Mouse (Mus musculus): Measurements from ENCODE around the gene Asap2. TPM values are rescaled to one million over a fixed set of nuclear protein-coding genes. Genes with fewer than 3 reads are reported as not detected.

Asap2 gene
- total and polyA plus RNA-seq, 3 experiments = 0.46 to 1.9 TPM; not detected in 1

- TF ChIP-seq GABPA (IDR thresholded peaks at IDR 0.05; ENCODE audit: low read depth, low read length) = no peak
- peak; percentile 34 for TF ChIP-seq TAL1 (IDR thresholded peaks at IDR 0.05; ENCODE audit: low read length)
- TF ChIP-seq POLR2A (IDR thresholded peaks at IDR 0.05; ENCODE audit: control insufficient read depth in 1 of 2, insufficient read depth in 1 of 2, low read depth in 1 of 2, low read length in 2 of 2, poor library complexity in 1 of 2) = no peak
Measured at GRCm38 (mm10) chr12:21227076-21227980, 237.1 kb downstream of the Asap2 start (continued).

GRCm38 (mm10) chr12:21228650-21229049, 238.4 kb downstream of the Asap2 start:
- TF ChIP-seq TBP (IDR thresholded peaks at IDR 0.05; ENCODE audit: low read depth, low read length) (no peak), ZKSCAN1 (IDR thresholded peaks at IDR 0.05; ENCODE audit: low read depth, low read length) (no peak), MXI1 (IDR thresholded peaks at IDR 0.05; ENCODE audit: low read depth, low read length) (no peak; the same call in 1 of the 2 replicates), EP300 (IDR thresholded peaks at IDR 0.05; ENCODE audit: low read depth in 1 of 2, low read length in 2 of 2) (peak; percentile 78 to 80), USF2 (IDR thresholded peaks at IDR 0.05; ENCODE audit: borderline replicate concordance in 1 of 2, insufficient read depth in 1 of 2, low read depth in 1 of 2, low read length in 2 of 2) (no peak), GATA1 (IDR thresholded peaks at IDR 0.05; ENCODE audit: low read depth, low read length) (peak; percentile 82), TAL1 (IDR thresholded peaks at IDR 0.05; ENCODE audit: low read length) (peak; percentile 43), KAT2A (conservative IDR thresholded peaks at IDR 0.05; ENCODE audit: low read depth, low read length) (no peak), RAD21 (IDR thresholded peaks at IDR 0.05; ENCODE audit: low read depth, low read length) (no peak), UBTF (IDR thresholded peaks at IDR 0.05; ENCODE audit: borderline replicate concordance, insufficient read depth, low read depth, low read length) (no peak), ETS1 (IDR thresholded peaks at IDR 0.05; ENCODE audit: low read depth, low read length) (peak; percentile 67), MAZ (IDR thresholded peaks at IDR 0.05; ENCODE audit: low read depth, low read length) (no peak), CTCF (IDR thresholded peaks at IDR 0.05 in 2 of 3, conservative IDR thresholded peaks at IDR 0.05 in 1 of 3; ENCODE audit: control insufficient read depth in 1 of 3, insufficient read depth in 1 of 3, low read depth in 2 of 3, low read length in 3 of 3, poor library complexity in 1 of 3, severe bottlenecking in 1 of 3) (no peak), POLR2AphosphoS5 (IDR thresholded peaks at IDR 0.05; ENCODE audit: borderline replicate concordance, low read depth, low read length) (no peak), CHD1 (IDR thresholded peaks at IDR 0.05; ENCODE audit: low read depth, low read length) (no peak), SMC3 (IDR thresholded peaks at IDR 0.05; ENCODE audit: low read depth, low read length) (no peak), SIN3A (IDR thresholded peaks at IDR 0.05; ENCODE audit: low read length) (peak; percentile 65; the same call in 1 of the 2 replicates), BHLHE40 (IDR thresholded peaks at IDR 0.05; ENCODE audit: borderline replicate concordance, low read depth, low read length) (no peak), CHD2 (IDR thresholded peaks at IDR 0.05; ENCODE audit: low read length) (no peak), MAFK (IDR thresholded peaks at IDR 0.05; ENCODE audit: borderline replicate concordance, low read depth, low read length) (no peak), RCOR1 (IDR thresholded peaks at IDR 0.05; ENCODE audit: low read depth, low read length) (peak; percentile 67), TCF12 (IDR thresholded peaks at IDR 0.05; ENCODE audit: low read depth, low read length) (peak; percentile 75)
- Histone ChIP-seq H3K36me3 (ENCODE audit: control insufficient read depth in 1 of 2, insufficient read depth in 2 of 2, low read length in 2 of 2) (peaks cover 0 to 4% of the 10 kb centered on the region in 2 experiments; a peak in 2 of 4 replicates), H3K4me1 (ENCODE audit: control insufficient read depth in 1 of 2, insufficient read depth in 2 of 2, low read length in 2 of 2) (peaks cover 2 to 26% of the 10 kb centered on the region in 2 experiments; a peak in 3 of 4 replicates), H3K4me3 (ENCODE audit: control insufficient read depth in 1 of 2, insufficient read depth in 1 of 2, low read depth in 2 of 2, low read length in 2 of 2) (no peak overlapping the region), H3K9me3 (replicated peaks; ENCODE audit: insufficient read depth, low read length) (no peaks in the 10 kb centered on the region), H3K79me2 (ENCODE audit: control insufficient read depth, insufficient read depth, low read length, poor library complexity) (no peaks in the 10 kb centered on the region), H3K27me3 (ENCODE audit: control insufficient read depth in 1 of 2, insufficient read depth in 2 of 2, low read length in 2 of 2) (no peaks in the 10 kb centered on the region), H3K9ac (ENCODE audit: control insufficient read depth, low read depth, low read length, poor library complexity, severe bottlenecking) (no peak overlapping the region), H3K27ac (ENCODE audit: control insufficient read depth, low read depth, low read length) (peak overlapping the region; percentile 87)
- peak; percentile 82 for DNase-seq (ENCODE audit: low read depth, low spot score)

Measured in MEL (cell line).